Comparison of ENCODE assay signal across 19 mouse cellular contexts in the genomic region with DNA sequence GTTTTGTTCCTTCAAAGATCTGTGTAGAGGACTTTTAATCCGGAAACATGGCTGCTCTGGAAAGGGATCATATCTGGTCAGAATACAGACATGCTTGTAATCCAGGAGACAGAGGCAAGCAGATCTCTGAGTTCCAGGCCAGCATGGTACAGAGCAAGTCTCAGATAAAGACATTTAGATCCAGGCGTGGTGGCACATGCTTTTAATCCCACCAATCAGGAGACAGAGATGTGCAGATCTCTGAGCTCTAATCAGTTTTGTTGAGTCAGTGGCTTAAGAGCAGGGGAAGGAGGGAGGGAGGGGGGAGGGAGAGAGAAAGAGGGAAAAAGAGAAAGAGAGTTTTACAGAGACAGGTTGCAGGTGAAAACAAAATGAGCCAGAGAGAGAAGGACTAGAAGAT.
"Had no signal": no experiment of that assay in that cellular context is flagged by ENCODE, and none has a peak within 500 bp of the region (broad histone marks: within the 10 kb centered on the region; RNA-seq: fewer than 3 reads in every experiment).

No protein-coding gene starts in this region.

- H3K4me3 ChIP-seq: liver, embryonic 15.5 days; megakaryocyte, embryonic 14.5 days; midbrain, embryonic 10.5 days; midbrain, embryonic 12.5 days; myocyte; neural tube, embryonic 13.5 days; neural tube, embryonic 15.5 days; stomach, embryonic 15.5 days had no signal

- H3K9me3 ChIP-seq: liver, embryonic 15.5 days; megakaryocyte, embryonic 14.5 days; midbrain, embryonic 10.5 days; midbrain, embryonic 12.5 days; neural tube, embryonic 13.5 days; neural tube, embryonic 15.5 days; stomach, embryonic 15.5 days had no signal

- H3K9ac ChIP-seq: liver, embryonic 15.5 days; lung, embryonic 14.5 days; midbrain, embryonic 12.5 days; neural tube, embryonic 13.5 days; neural tube, embryonic 15.5 days; stomach, embryonic 15.5 days had no signal

- H3K36me3 ChIP-seq: liver, embryonic 15.5 days; midbrain, embryonic 10.5 days; midbrain, embryonic 12.5 days; neural tube, embryonic 13.5 days; neural tube, embryonic 15.5 days; stomach, embryonic 15.5 days had no signal

- H3K27ac ChIP-seq: liver, embryonic 15.5 days; midbrain, embryonic 10.5 days; midbrain, embryonic 12.5 days; neural tube, embryonic 13.5 days; neural tube, embryonic 15.5 days; stomach, embryonic 15.5 days; stomach, postnatal 0 days had no signal

- DNase-seq: lung, adult 18-20 months; lung, embryonic 14.5 days; lung, postnatal 10 days; lung, postnatal 4 days; midbrain, embryonic 14.5 days; right cerebral cortex, postnatal 14 days; thymus, adult 2 months; thymus, postnatal 25 days; thymus, postnatal 4 days had no signal

- H3K4me2 ChIP-seq: liver, embryonic 15.5 days; lung, embryonic 14.5 days; midbrain, embryonic 12.5 days; neural tube, embryonic 13.5 days; neural tube, embryonic 15.5 days; stomach, embryonic 15.5 days had no signal

- H3K4me1 ChIP-seq: liver, embryonic 15.5 days; midbrain, embryonic 10.5 days; midbrain, embryonic 12.5 days; neural tube, embryonic 13.5 days; neural tube, embryonic 15.5 days; stomach, embryonic 15.5 days had no signal

- H3K27me3 ChIP-seq: liver, embryonic 15.5 days; megakaryocyte, embryonic 14.5 days; midbrain, embryonic 12.5 days; neural tube, embryonic 13.5 days; neural tube, embryonic 15.5 days; stomach, embryonic 15.5 days had no signal

- ATAC-seq: midbrain, embryonic 16.5 days had no signal
